In the genomic region with DNA sequence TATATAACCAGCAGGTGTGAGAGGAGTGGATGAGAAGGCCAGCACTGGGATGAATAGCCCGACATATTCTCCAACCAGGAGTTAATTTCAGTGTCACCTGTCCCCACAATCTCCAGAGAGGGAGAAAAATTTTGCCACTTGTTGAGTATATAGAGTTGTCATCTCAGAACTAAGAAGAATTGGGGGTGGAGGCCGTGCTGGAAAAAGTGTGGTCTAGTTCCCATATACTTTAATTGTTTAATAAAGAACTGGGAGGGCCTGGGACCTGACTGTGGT, we compare ENCODE assay signal across 8 mouse cellular contexts. TPM values are rescaled to one million over a fixed set of nuclear protein-coding genes. Genes with fewer than 3 reads are reported as not detected.
A peak's percentile ranks its signal among the peaks of the same experiment; 100 is the strongest.
DNase-seq lines count a peak whose midpoint lies in the region; ATAC-seq lines count a peak whose summit lies in the region.

No protein-coding gene starts in this region.

- H3K4me2 ChIP-seq in neural tube, embryonic 11.5 days (ENCODE audit: low read depth) = peak overlapping the region; percentile 84
- peak overlapping the region; percentile 67 for H3K4me2 ChIP-seq in limb, embryonic 15.5 days
- H3K4me2 ChIP-seq in stomach, embryonic 16.5 days (ENCODE audit: low read depth, low read length) = peak overlapping the region; percentile 86

- no peak overlapping the region for H3K27ac ChIP-seq in neural tube, embryonic 11.5 days (ENCODE audit: low read depth, low read length)
- peak overlapping the region; percentile 81 for H3K27ac ChIP-seq in limb, embryonic 15.5 days
- H3K27ac ChIP-seq in stomach, embryonic 16.5 days (ENCODE audit: low read length) = peak overlapping the region; percentile 71

- H3K36me3 ChIP-seq in neural tube, embryonic 11.5 days (ENCODE audit: control insufficient read depth, insufficient read depth, low read length) = peaks cover 13% of the 10 kb centered on the region
- H3K36me3 ChIP-seq in limb, embryonic 15.5 days = peaks cover 48% of the 10 kb centered on the region
- peaks cover 16% of the 10 kb centered on the region for H3K36me3 ChIP-seq in stomach, embryonic 16.5 days (ENCODE audit: control insufficient read depth, insufficient read depth, low read length)

- DNase-seq in cerebellum, adult 9-10 months = peak; percentile 58
- DNase-seq in cerebellum, adult 11 months = no peak
- no peak for DNase-seq in neural tube, embryonic 11.5 days (ENCODE audit: low spot score)
- no peak for DNase-seq in neural tube, embryonic 10.5 days (ENCODE audit: extremely low spot score, low spot score)
- DNase-seq in layer of hippocampus, postnatal 36 days = no peak
- DNase-seq in urinary bladder, postnatal 25 days (ENCODE audit: low spot score) = no peak

- peaks cover 11% of the 10 kb centered on the region; the same call in 1 of the 2 replicates for H3K4me1 ChIP-seq in neural tube, embryonic 11.5 days (ENCODE audit: control insufficient read depth, insufficient read depth, low read length)
- H3K4me1 ChIP-seq in limb, embryonic 15.5 days = peaks cover 26% of the 10 kb centered on the region
- H3K4me1 ChIP-seq in stomach, embryonic 16.5 days (ENCODE audit: control insufficient read depth, insufficient read depth, low read length) = peaks cover 6% of the 10 kb centered on the region

- ATAC-seq in neural tube, embryonic 11.5 days (ENCODE audit: insufficient read depth, low FRiP score, low TSS enrichment) = no peak
- no peak for ATAC-seq in limb, embryonic 15.5 days (ENCODE audit: insufficient number of reproducible peaks, low FRiP score, low TSS enrichment, low read depth)
- ATAC-seq in stomach, embryonic 16.5 days (ENCODE audit: insufficient read depth, low FRiP score) = no peak

- H3K4me3 ChIP-seq in neural tube, embryonic 11.5 days (ENCODE audit: low read depth, low read length) = peak overlapping the region; percentile 91
- H3K4me3 ChIP-seq in limb, embryonic 15.5 days = peak overlapping the region; percentile 78
- H3K4me3 ChIP-seq in stomach, embryonic 16.5 days (replicated peaks; ENCODE audit: low read length) = peak overlapping the region; percentile 97

- peak overlapping the region; percentile 84 for H3K9ac ChIP-seq in neural tube, embryonic 11.5 days (ENCODE audit: low read length)
- peak overlapping the region; percentile 83 for H3K9ac ChIP-seq in limb, embryonic 15.5 days
- peak overlapping the region; percentile 96 for H3K9ac ChIP-seq in stomach, embryonic 16.5 days (ENCODE audit: low read length)

- no peaks in the 10 kb centered on the region for H3K9me3 ChIP-seq in neural tube, embryonic 11.5 days (ENCODE audit: control insufficient read depth, low read length)
- no peaks in the 10 kb centered on the region for H3K9me3 ChIP-seq in limb, embryonic 15.5 days
- H3K9me3 ChIP-seq in stomach, embryonic 16.5 days (replicated peaks; ENCODE audit: control insufficient read depth, low read length) = no peaks in the 10 kb centered on the region

- WGBS in neural tube, embryonic 11.5 days = 30% methylated on average over 2 of the region's 2 CpGs
- WGBS in limb, embryonic 15.5 days = 11% methylated on average over 2 of the region's 2 CpGs
- 14% methylated on average over 2 of the region's 2 CpGs for WGBS in stomach, embryonic 16.5 days

- H3K27me3 ChIP-seq in neural tube, embryonic 11.5 days (ENCODE audit: control insufficient read depth, insufficient read depth, low read length) = no peaks in the 10 kb centered on the region
- H3K27me3 ChIP-seq in limb, embryonic 15.5 days = no peaks in the 10 kb centered on the region
- no peaks in the 10 kb centered on the region for H3K27me3 ChIP-seq in stomach, embryonic 16.5 days (ENCODE audit: control insufficient read depth, insufficient read depth, low read length)

RNA-seq across cellular contexts. Expression of a gene that starts 2.3 kb away (rescaled TPM):
- polyA plus RNA-seq in neural tube, embryonic 11.5 days (2014; fragmentation: Nextera tagmentation; extraction: Ambion mirVana) = 42.1 and 47.3 TPM in 2 replicates
- polyA plus RNA-seq in limb, embryonic 15.5 days (2015; fragmentation: Nextera tagmentation; extraction: Ambion mirVana) = 97.7 and 97.9 TPM in 2 replicates
- polyA plus RNA-seq in stomach, embryonic 16.5 days (2015; fragmentation: Nextera tagmentation; extraction: Ambion mirVana) = 85.7 and 93.7 TPM in 2 replicates
- 10 to 100 TPM; 67.5 to 80.3 TPM for total RNA-seq in layer of hippocampus, postnatal 36 days (2021)

RNA-seq across cellular contexts. Expression of a gene that starts 18.4 kb away (rescaled TPM):
- 23.2 and 25.3 TPM in 2 replicates for polyA plus RNA-seq in neural tube, embryonic 11.5 days (2014; fragmentation: Nextera tagmentation; extraction: Ambion mirVana)
- 16.4 and 21.9 TPM in 2 replicates for polyA plus RNA-seq in limb, embryonic 15.5 days (2015; fragmentation: Nextera tagmentation; extraction: Ambion mirVana)
- polyA plus RNA-seq in stomach, embryonic 16.5 days (2015; fragmentation: Nextera tagmentation; extraction: Ambion mirVana) = 16.7 and 18.4 TPM in 2 replicates
- total RNA-seq in layer of hippocampus, postnatal 36 days (2021) = 10 to 100 TPM; 12.8 to 17.3 TPM

RNA-seq across cellular contexts. Expression of a gene that starts 37.5 kb away (rescaled TPM):
- polyA plus RNA-seq in neural tube, embryonic 11.5 days (2014; fragmentation: Nextera tagmentation; extraction: Ambion mirVana) = 354 and 368 TPM in 2 replicates
- polyA plus RNA-seq in limb, embryonic 15.5 days (2015; fragmentation: Nextera tagmentation; extraction: Ambion mirVana) = 464 and 505 TPM in 2 replicates
- 434 and 465 TPM in 2 replicates for polyA plus RNA-seq in stomach, embryonic 16.5 days (2015; fragmentation: Nextera tagmentation; extraction: Ambion mirVana)
- 10 to 100 TPM; 97.4 to 99.4 TPM for total RNA-seq in layer of hippocampus, postnatal 36 days (2021)

RNA-seq across cellular contexts. Expression of a gene that starts 43.1 kb away (rescaled TPM):
- polyA plus RNA-seq in neural tube, embryonic 11.5 days (2014; fragmentation: Nextera tagmentation; extraction: Ambion mirVana) = 59.7 and 69.8 TPM in 2 replicates
- polyA plus RNA-seq in limb, embryonic 15.5 days (2015; fragmentation: Nextera tagmentation; extraction: Ambion mirVana) = 274 and 287 TPM in 2 replicates
- polyA plus RNA-seq in stomach, embryonic 16.5 days (2015; fragmentation: Nextera tagmentation; extraction: Ambion mirVana) = 245 and 257 TPM in 2 replicates
- 1 to 10 TPM; 2.0 to 2.3 TPM for total RNA-seq in layer of hippocampus, postnatal 36 days (2021)

RNA-seq across cellular contexts. Expression of a gene that starts 51.2 kb away (rescaled TPM):
- polyA plus RNA-seq in neural tube, embryonic 11.5 days (2014; fragmentation: Nextera tagmentation; extraction: Ambion mirVana) = 7.9 and 9.6 TPM in 2 replicates
- polyA plus RNA-seq in limb, embryonic 15.5 days (2015; fragmentation: Nextera tagmentation; extraction: Ambion mirVana) = 23.6 and 28.1 TPM in 2 replicates
- 28.8 and 31.8 TPM in 2 replicates for polyA plus RNA-seq in stomach, embryonic 16.5 days (2015; fragmentation: Nextera tagmentation; extraction: Ambion mirVana)
- total RNA-seq in layer of hippocampus, postnatal 36 days (2021) = 10 to 100 TPM; 10.1 to 13.6 TPM
